Mouse (Mus musculus) urinary bladder, postnatal 10 days (tissue): ENCODE data around the gene D17Wsu92e.
"Not testable (repeated sequence)": the region's sequence is repeated elsewhere in the genome, so short reads cannot be mapped to it uniquely, and the experiment has no call there.

ENCODE experiments used
- DNase-seq: peaks from one replicate; pipeline ENCODE4 v3.0.0; 2022; ENCODE audit warnings: low spot score

The D17Wsu92e gene

DNA sequence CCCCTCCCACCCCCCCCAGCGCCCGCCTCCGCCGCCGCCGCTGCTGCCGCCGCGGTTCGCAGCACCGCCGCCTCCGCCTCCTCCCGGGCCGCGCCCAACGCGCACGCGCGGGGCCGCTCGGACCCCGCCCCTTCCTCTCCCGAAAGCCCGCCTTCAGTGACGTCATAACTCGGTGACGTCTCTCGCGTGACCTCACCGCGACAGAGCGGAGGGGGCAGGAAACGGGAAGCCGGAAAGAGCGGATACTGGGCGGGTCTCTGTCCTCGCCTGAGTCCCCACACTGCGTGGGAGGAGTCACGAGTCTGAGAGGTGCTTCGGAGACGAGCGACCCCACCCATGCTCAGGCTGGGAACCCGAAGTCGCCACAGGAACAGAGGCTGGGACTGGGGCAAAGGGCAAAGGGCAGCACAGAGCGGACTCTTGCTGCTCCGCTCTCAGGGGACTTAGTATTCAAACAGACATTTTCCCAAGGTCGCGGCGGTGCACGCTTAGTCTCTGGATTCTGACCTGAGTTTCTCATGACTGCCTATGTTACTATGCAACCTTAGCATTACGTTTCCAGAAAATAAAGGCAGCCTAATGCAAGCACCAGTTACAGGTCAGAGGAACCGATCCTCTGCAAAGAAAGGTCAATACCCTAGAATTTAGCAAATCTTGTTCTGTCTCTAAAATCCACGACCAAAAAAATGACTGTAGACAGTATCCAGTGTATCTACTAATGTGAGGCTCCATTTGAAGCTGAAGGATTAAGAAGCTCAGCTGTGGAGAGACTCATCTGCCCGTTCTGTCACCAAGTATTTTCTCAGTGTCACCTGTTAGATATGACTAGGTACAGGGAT lies at the start of gene D17Wsu92e:
Gene D17Wsu92e, minus strand, starts transcription at position 81 of the 839 bp plus-strand sequence.
- DNase-seq, result peak; percentile 97

GRCm38 (mm10) chr17:27866737-27867136 lies 46.3 kb upstream of the D17Wsu92e start:
- DNase-seq, result no peak

- DNase-seq, result no peak
Observed at GRCm38 (mm10) chr17:27865461-27865860, 45.0 kb upstream of the D17Wsu92e start.

GRCm38 (mm10) chr17:27859131-27859530 lies 38.7 kb upstream of the D17Wsu92e start:
- DNase-seq, result no peak

DNA sequence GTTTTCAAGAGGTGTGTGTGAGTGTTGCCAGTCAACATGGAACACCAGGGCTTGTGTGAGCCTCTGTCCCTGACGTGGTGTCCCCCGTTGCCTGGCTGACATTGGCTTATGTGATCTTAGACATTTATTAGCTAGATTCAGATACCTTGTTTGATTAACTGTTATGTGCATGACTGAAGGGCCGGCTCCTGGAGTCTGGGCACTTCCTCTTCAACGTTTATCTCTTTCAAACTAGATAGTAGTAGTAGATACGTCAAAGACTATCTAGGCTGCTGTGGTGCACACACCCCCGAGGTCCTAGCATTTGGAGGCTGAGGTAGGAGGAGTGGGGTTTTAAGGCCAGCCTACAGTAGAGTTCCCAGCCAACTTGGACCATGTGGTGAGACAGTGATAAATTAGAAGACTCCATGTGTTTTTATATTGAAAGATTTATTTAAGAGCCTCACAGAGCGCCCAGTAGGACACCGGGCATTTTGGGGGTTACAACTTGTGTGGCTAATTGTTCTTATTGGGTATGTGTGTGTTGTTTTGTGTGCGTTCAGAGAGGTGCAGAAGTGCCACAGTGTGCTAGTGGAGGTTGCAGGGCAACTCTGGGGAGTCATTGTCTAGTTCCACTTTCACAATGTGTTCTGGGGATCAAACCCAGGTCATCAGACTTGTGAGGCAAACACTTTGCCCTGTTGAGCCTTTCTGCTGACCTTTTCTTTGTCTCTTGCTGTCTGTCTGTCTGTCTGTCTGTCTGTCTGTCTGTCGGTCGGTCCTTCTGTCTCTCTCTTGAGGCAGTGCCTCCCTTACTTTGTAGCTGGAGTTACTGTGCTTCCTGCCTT lies 37.4 kb upstream of the D17Wsu92e start:
- no peak for DNase-seq

- DNase-seq, result peak; percentile 21
Observed at GRCm38 (mm10) chr17:27856798-27857648, 36.6 kb upstream of the D17Wsu92e start.

- DNase-seq, result peak; percentile 26
Observed at GRCm38 (mm10) chr17:27856265-27856797, 35.9 kb upstream of the D17Wsu92e start, which contains the start of gene Uhrf1bp1. TSS of gene Uhrf1bp1 (plus strand) at chr17:27856441.

DNA sequence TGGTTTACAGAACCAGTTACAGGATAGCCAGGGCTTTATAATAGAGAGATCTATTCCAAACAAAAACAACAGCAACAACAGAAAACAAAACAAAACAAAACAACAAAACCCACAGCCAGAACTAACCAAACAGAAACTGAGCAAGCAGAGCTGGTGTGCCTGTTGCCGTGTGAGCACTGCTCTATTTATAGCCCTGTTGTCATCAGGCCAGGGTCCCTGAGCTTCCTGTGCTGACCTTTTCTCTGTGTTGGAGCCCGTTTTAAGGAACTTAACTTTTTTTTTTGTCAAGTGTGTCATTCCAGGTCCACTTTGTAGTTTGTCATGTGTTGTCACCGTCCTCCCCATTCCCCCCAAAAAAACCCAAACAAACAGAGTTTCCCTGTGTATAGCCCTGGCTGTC lies 30.6 kb upstream of the D17Wsu92e start:
- DNase-seq, result no peak

GRCm38 (mm10) chr17:27848351-27848750 lies 27.9 kb upstream of the D17Wsu92e start:
- no peak for DNase-seq

GRCm38 (mm10) chr17:27839469-27840252 lies 19.2 kb upstream of the D17Wsu92e start:
- DNase-seq, result peak; percentile 79

GRCm38 (mm10) chr17:27837850-27838249 lies 17.4 kb upstream of the D17Wsu92e start, which contains the start of gene Snrpc:
TSS of gene Snrpc (plus strand) at chr17:27838150.
- not testable (repeated sequence) for DNase-seq

- no peak for DNase-seq
Observed at GRCm38 (mm10) chr17:27830411-27830810, 10.0 kb upstream of the D17Wsu92e start.

- DNase-seq, result no peak
Observed at GRCm38 (mm10) chr17:27827511-27827910, 7.1 kb upstream of the D17Wsu92e start.

DNA sequence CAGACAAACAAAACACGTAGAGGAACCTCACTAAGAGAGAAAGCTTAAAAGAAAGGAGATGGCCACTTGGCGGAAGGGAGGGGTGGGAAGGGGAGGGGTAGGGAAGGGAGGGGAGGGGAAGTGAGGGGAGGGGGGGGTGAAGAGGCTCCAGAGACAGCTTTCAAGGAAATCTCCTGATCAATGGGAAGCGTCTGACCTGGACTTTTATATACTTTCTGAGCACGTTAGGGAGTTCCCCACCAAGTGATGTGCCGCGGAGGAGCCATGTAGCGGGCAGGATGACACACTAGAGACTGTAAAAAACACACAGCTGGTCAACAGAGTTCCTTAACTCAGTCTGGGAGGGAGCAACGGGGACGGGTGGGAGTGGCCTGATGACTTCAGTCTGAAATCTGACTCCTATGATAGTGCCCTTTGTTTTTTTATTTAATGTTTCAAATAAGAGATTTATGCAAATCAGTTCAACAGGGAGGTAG lies 6.5 kb upstream of the D17Wsu92e start:
- DNase-seq, result no peak

GRCm38 (mm10) chr17:27825984-27826905 lies 5.8 kb upstream of the D17Wsu92e start:
- peak; percentile 26 for DNase-seq

DNA sequence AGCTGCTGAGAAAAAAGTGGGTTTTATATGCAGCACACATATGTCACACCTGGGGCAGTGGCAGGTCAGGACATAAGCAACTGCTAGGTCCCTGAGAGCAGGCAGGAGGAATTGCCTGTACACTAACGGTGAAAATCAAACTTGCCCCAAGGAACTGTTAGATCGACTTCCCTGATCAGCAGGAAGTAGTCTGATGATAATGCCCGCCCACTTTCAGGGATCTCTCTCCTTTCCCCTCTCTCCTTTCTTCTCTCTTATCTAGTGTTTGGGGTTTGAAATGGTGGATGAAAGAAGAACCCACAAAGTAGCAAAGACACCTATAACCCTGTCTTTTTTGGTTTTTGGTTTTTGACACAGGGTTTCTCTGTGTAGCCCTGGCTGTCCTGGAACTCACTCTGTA lies 5.1 kb upstream of the D17Wsu92e start:
- DNase-seq, result no peak

DNA sequence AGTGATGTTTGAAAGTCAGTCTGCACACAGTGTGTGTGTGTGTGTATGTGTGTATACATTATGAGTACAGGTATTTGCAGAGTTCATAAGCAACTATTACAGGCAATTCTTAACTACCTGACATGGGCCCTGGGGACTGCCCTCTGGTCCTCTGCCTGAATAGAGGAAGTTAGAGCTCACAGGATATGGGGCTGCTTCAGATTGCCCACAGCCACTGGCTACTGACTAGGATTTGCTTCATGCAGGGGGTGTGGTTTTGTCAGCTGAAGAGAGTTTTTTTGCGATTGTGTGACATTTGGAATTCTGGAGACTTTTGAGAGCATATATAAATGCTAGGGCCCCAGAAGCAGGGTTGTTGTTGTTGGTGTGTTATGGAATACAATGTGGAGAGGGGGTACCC lies 4.5 kb upstream of the D17Wsu92e start:
- no peak for DNase-seq

GRCm38 (mm10) chr17:27823142-27823905 lies 2.9 kb upstream of the D17Wsu92e start:
- no peak for DNase-seq
